In the genomic region with DNA sequence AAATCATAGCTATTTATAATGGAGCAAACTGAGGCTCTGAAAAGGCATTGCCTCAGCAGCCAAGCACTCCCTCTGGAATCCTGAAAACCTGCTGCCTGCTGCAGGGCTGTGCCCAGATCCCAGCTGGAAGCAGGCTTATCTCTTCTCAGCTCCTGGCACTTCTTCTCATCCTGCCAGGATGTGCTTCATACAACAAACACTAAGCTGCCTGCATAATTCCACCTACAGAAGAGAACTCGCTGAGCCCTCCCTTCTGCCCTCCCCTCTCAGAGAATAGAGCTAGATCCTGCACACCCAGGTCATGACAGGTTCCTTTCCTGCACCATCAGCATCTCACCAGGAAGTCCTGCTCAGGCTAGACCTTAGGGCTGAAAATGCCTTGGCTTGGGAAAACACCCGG, we compare ENCODE assay signal across 11 mouse cellular contexts.
DNase-seq lines count a peak whose midpoint lies in the region; ATAC-seq lines count a peak whose summit lies in the region.
"Had no signal": no experiment of that assay in that cellular context is flagged by ENCODE, and none has a peak within 500 bp of the region (broad histone marks: within the 10 kb centered on the region; RNA-seq: fewer than 3 reads in every experiment).

No protein-coding gene starts in this region.

- H3K27ac ChIP-seq in hindbrain, embryonic 15.5 days (replicated peaks): no peak overlapping the region
- H3K27ac ChIP-seq in hindbrain, embryonic 12.5 days: no peak overlapping the region
- H3K27ac ChIP-seq: heart, embryonic 13.5 days; liver, embryonic 14.5 days had no signal

- H3K27me3 ChIP-seq in hindbrain, embryonic 15.5 days: no peaks in the 10 kb centered on the region
- no peaks in the 10 kb centered on the region for H3K27me3 ChIP-seq in hindbrain, embryonic 12.5 days

- no peaks in the 10 kb centered on the region for H3K4me1 ChIP-seq in hindbrain, embryonic 15.5 days (replicated peaks)
- H3K4me1 ChIP-seq in hindbrain, embryonic 12.5 days: no peaks in the 10 kb centered on the region

- no peak overlapping the region for H3K4me3 ChIP-seq in hindbrain, embryonic 15.5 days
- no peak overlapping the region for H3K4me3 ChIP-seq in hindbrain, embryonic 12.5 days
- H3K4me3 ChIP-seq: heart, embryonic 13.5 days had no signal

- peak; percentile 77 for DNase-seq in cerebellum, adult 8-10 months
- DNase-seq in layer of hippocampus, adult 9-11 months: peak; percentile 79
- peak; percentile 15 for DNase-seq in right cerebral cortex, postnatal 14 days
- no peak for DNase-seq in spleen, postnatal 14 days (ENCODE audit: low spot score in 2 of 2)
- DNase-seq in B cell, adult 2 months: no peak
- DNase-seq: kidney, postnatal 25 days had no signal

- no peak overlapping the region for H3K9ac ChIP-seq in hindbrain, embryonic 15.5 days
- H3K9ac ChIP-seq in hindbrain, embryonic 12.5 days: no peak overlapping the region
- H3K9ac ChIP-seq: heart, embryonic 13.5 days; liver, embryonic 14.5 days had no signal

- no peak overlapping the region for H3K4me2 ChIP-seq in hindbrain, embryonic 15.5 days
- H3K4me2 ChIP-seq in hindbrain, embryonic 12.5 days (replicated peaks): no peak overlapping the region
- H3K4me2 ChIP-seq: heart, embryonic 13.5 days had no signal

- WGBS in hindbrain, embryonic 15.5 days: 63% methylated on average over 2 of the region's 2 CpGs
- WGBS in hindbrain, embryonic 12.5 days: 57% methylated on average over 2 of the region's 2 CpGs

- ATAC-seq in hindbrain, embryonic 15.5 days (ENCODE audit: low FRiP score, low read depth): peak; percentile 30; the same call in 1 of the 2 replicates
- ATAC-seq in hindbrain, embryonic 12.5 days (ENCODE audit: low FRiP score): no peak

- no peaks in the 10 kb centered on the region for H3K9me3 ChIP-seq in hindbrain, embryonic 15.5 days
- no peaks in the 10 kb centered on the region for H3K9me3 ChIP-seq in hindbrain, embryonic 12.5 days (replicated peaks)
- H3K9me3 ChIP-seq: heart, embryonic 13.5 days had no signal

- H3K36me3 ChIP-seq in hindbrain, embryonic 15.5 days: no peaks in the 10 kb centered on the region
- H3K36me3 ChIP-seq in hindbrain, embryonic 12.5 days: no peaks in the 10 kb centered on the region
- H3K36me3 ChIP-seq: G1E; heart, embryonic 13.5 days had no signal

Comparison
In these comparisons a context has a peak if more than half of its experiments do, and no peak if none do; other contexts are left out.
1. DNase-seq: peak in cerebellum, adult 8-10 months (single experiment), layer of hippocampus, adult 9-11 months (single experiment) and right cerebral cortex, postnatal 14 days (single experiment); none in spleen, postnatal 14 days (0 of 2) and B cell, adult 2 months (0 of 2).